Mouse (Mus musculus): Measurements from ENCODE around the gene Gucy2g. TPM values are rescaled to one million over a fixed set of nuclear protein-coding genes. Genes with fewer than 3 reads are reported as not detected.

Gucy2g gene
- 0.20 and 0.30 TPM in 2 replicates for polyA plus RNA-seq (2012; rRNA removed; ENCODE audit: low replicate concordance)

DNA sequence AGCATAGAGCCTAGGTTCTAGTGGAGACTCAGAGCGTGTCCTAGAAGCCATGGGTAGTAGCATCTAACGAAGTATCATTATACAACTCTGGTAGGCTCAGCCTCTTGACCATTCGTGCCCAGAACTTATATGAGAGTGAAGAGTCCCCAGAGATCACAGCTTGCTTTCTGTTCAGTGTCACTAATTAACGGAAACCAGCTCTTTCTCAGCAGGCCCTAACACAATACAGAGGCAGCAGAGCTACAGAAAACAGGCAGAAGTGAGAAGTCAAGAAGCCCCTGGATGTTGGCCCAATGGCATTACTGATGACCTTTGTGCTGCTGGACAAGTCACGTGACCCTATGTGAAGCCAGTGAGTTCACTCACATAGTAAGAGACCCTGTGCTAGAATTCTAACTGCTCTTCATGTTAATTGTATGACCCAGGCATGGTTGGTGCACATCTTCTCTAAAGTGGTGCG is at the start of gene Gucy2g:
Gene Gucy2g, minus strand, starts transcription at position 51 of the 460 bp plus-strand sequence.

DNA sequence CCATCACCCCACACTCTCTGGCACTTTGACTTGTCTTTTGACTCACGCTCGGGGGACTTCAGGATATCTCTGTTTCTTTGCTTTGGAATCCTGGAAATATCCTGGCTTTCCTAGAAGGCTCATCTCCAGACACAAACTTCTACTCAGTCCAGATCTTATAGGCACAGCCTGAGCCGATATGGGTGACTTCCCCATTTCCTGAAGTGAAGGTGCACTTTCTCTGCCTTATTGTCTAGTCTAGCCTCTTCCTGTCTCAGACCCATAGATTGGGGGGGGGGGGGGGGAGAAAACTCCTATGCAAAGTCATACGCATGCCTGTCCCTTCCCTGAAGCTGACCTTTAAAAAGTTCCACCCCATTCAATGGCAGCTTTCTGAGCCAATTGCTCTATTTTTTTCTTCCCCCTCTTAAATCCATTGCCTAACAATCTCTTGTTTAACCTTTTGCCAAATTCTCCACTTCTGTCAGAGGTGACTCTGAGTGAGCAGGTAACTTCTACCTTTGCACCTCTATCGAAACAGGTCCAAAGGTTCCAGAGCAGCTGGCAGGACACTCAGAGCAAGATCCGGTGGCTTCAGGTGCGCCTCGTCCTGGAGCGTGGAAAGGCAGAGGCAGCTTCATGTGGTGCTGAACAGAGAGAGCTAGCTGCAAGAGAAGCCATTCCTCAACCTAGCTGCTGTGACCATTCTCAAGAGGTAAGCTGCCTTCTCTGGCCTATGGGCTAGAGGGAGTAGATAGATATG is 10.5 kb upstream of the Gucy2g start, which contains the start of gene Acsl5:
Gene Acsl5, plus strand, starts transcription at position 556 of the 742 bp plus-strand sequence.

DNA sequence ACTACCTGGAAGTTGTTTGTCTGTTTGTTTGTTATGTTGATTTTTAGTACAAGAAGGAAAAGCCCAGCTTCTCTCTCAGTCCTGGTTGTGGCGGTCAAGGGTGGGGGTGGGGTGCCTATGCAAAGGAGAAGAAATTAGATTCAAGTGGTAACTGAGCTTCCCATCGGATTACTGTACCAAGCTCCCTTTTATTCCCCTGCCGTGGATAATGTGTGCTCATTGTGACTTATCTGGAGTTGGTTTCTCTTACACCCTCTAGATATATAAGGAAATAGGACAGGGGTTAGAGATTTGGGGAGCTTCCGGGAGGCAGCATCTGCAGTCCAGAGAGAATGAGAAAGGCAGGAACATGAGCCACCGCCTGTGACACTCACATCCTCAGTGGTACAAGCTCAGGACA is 60.6 kb downstream of the Gucy2g start, which contains the start of gene Tectb:
Gene Tectb, plus strand, starts transcription at position 301 of the 400 bp plus-strand sequence.

Other genes starting within 250 kb of the Gucy2g start
- gene Gpam, start 114.0 kb downstream of the Gucy2g start, polyA plus RNA-seq (2012; rRNA removed; ENCODE audit: low replicate concordance) = 126 and 218 TPM in 2 replicates
- 0.50 TPM in 1 of 2 replicates, not detected in the other for gene Tectb, start 60.5 kb downstream of the Gucy2g start, polyA plus RNA-seq (2012; rRNA removed; ENCODE audit: low replicate concordance)
- gene Acsl5, start 10.7 kb upstream of the Gucy2g start, polyA plus RNA-seq (2012; rRNA removed; ENCODE audit: low replicate concordance) = 11.1 and 30.6 TPM in 2 replicates
- 6.6 and 15.3 TPM in 2 replicates for gene Zdhhc6, start 74.8 kb upstream of the Gucy2g start, polyA plus RNA-seq (2012; rRNA removed; ENCODE audit: low replicate concordance)
- 12.6 and 14.3 TPM in 2 replicates for gene Vti1a, start 75.1 kb upstream of the Gucy2g start, polyA plus RNA-seq (2012; rRNA removed; ENCODE audit: low replicate concordance)